Mouse (Mus musculus) liver, postnatal 0 days (tissue): ENCODE results near the gene Bahcc1.

Experiments
- CTCF ChIP-seq: sonication (generic); IDR thresholded peaks from 2 replicates; pipeline ENCODE4 v1.5.1; 2016; ENCODE audit warnings: antibody characterized with exemption, low read depth
- EP300 ChIP-seq: IDR thresholded peaks from 2 replicates; pipeline ENCODE4 v1.6.1; 2016; ENCODE audit warnings: antibody characterized with exemption, low read depth, mild to moderate bottlenecking

DNA sequence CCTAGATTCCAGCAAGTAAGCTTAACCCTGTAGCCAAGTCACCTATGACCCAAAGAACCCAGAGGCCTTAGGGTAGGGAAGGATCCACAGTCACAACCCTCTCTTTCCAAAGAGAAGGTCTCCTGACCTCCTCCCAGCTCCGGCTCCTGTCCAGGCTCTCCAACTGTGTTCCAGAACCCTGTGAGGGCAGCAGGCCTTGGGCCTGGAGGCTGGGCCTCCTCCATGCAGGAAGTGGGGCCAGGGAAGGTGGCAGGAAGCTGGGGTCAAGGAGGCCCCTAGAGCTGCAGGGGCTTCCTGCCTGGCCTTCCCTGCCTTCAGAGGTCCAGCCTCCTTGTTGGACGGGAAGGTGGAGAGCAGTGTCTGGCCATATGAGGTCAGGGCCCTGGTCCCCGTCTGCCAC lies 48.5 kb downstream of the Bahcc1 start:
- TF ChIP-seq CTCF = no peak
- TF ChIP-seq EP300 = no peak
